Mouse (Mus musculus) CD8-positive naive resting alpha-beta T cell, adult 2 months (primary cell): ENCODE measurements around the gene Per3.

Experiments used
- DNase-seq, 2 experiments: peaks; one replicate each; pipeline ENCODE4 v3.0.0; 2022; ENCODE audit warnings: low read depth in 2 of 2, low spot score in 2 of 2

Gene Per3

DNA sequence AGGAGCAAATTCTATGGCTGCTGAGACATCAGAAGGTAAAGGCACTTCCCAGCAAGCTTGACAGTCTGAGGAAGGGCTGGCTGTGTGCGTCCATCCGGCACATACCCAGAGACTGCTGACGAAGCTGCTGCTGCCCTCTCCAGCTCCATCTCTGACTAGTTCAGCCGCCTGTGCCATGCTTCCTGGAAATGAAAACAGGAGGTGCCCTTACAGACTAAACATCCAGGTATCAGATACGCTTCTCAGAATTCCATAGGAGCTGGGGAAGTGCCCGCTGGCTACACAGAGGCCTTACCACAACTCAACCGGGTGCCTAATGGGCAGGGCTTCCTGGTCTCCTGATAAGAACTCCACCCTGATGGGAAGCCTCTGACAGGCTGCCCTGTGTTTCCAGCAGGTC, 85.9 kb downstream of the Per3 start:
- DNase-seq = no peak

- no peak for DNase-seq
Observed at GRCm38 (mm10) chr4:150957106-150957458, 87.4 kb downstream of the Per3 start.

GRCm38 (mm10) chr4:150956369-150957105, 87.9 kb downstream of the Per3 start:
- no peak for DNase-seq
